Mouse (Mus musculus): Measurements from ENCODE around the gene Cps1.

Gene Cps1

DNA sequence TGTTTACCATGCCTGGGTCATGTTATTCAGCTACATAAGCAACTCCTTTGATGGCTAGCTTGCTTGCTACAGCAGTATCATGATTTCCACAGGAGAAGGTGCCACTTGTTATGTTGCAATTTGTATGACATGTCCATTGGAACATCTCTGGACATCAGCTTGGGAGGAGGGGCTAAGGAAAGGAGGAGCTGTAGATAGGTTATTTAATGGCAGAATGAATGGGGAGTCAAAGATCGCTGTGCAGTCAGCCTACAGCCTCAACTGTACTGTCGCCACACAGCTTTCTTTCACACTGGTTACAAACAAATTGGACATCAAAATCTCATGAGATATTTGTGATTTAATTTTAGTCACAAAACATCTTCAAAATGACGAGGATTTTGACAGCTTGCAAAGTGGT is at the start of gene Cps1:
Gene Cps1, plus strand, starts transcription at position 230 of the 400 bp plus-strand sequence.
- DNase-seq (ENCODE audit: low spot score in 2 of 2), result no peak

DNA sequence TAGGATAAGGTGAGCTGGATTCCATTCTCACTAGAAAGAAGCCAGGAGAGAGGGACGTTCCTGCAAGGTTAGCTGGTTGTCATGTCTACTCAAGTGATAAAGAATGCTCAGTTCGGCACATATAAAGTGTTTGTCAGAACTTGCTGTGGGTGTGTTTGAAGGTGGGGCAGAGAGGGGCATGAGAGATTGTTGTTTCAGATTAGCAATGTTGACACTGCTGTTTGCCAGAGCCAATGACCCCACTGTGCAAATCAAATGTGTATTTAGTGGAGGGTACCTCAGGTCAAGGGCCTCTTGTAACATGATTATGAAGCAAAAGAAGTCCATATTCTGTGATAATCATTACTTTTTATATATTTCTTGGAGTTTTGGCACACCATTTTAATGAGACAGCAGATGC is 45.1 kb upstream of the Cps1 start:
- DNase-seq (ENCODE audit: low spot score in 2 of 2), result no peak

DNA sequence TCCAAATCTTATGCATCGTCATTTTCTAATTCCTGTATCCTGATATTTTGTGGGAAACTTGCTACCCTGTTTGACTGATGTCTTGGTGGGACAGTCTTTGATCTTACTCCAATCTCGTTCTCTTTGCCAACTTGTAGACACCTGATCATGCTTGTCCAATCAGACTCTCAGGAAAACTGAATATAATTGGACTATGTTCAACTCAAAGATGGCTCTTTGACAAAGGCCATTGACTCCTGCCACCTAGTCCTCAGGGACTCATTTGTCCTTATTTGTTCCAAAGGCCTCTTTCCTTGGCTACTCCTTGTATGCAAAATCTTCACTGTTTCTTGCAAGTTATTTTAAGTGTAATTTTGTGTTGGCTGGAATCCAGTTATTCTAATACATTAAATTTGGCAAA is 44.2 kb upstream of the Cps1 start:
- DNase-seq (ENCODE audit: low spot score in 2 of 2), result no peak

DNA sequence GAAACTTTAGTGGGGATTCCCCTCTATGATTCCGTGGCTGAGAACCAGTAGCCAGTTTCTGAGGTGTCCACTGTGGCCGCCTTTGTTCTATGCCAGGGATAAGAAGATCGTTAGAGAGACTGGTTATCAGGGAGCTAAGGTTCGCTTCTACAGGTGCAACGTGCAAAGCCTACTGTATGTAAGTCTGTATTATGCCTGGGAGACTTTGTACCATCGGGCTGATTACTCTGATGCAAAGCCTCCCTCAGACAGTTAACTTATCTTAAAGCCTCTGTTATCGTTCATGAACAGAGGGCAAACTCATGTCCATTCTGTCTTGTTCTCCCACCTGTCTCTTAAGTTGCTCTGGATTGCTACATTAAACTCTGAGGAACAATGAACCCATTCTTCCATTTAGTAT is 43.7 kb upstream of the Cps1 start:
- no peak for DNase-seq (ENCODE audit: low spot score in 2 of 2)

DNA sequence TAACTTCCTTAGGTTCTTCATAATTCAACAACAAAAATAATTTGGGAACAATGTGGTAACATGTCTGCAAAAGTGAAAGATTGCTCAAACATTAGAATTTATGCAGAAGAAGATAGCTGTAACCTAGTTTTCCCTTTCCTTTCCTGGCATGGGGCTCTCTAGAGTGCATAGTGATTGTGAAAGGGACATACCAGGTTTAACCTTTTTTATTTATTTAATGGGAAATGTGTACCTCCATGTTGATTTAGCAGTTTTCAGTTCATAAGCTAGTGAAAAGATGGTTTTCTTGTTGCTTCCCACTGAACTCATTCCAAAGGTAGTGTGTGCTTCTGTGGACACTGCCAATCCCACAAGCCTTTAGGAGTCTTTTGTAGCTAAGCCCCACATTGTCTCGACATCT is 30.4 kb upstream of the Cps1 start:
- no peak for DNase-seq (ENCODE audit: low spot score in 2 of 2)

DNA sequence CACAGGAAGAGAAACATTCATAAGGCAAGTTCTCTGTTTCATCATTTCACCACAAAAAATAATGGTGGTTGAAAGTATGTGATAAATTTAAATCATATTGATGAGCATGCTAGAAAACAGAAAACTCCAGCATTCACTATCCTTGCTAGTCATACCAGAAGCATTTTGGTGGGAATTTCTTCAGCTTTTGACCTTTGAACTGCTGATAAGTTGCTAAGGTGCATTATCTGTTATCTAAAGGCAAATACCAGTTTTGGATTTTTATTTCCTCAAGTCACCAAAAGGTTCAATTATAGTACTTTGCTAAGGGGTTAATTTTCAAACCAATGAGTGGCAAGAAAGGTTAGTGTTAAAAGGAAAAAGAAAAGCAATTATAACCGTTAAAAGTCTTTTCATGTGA is 23.6 kb upstream of the Cps1 start:
- no peak for DNase-seq (ENCODE audit: low spot score in 2 of 2)

DNA sequence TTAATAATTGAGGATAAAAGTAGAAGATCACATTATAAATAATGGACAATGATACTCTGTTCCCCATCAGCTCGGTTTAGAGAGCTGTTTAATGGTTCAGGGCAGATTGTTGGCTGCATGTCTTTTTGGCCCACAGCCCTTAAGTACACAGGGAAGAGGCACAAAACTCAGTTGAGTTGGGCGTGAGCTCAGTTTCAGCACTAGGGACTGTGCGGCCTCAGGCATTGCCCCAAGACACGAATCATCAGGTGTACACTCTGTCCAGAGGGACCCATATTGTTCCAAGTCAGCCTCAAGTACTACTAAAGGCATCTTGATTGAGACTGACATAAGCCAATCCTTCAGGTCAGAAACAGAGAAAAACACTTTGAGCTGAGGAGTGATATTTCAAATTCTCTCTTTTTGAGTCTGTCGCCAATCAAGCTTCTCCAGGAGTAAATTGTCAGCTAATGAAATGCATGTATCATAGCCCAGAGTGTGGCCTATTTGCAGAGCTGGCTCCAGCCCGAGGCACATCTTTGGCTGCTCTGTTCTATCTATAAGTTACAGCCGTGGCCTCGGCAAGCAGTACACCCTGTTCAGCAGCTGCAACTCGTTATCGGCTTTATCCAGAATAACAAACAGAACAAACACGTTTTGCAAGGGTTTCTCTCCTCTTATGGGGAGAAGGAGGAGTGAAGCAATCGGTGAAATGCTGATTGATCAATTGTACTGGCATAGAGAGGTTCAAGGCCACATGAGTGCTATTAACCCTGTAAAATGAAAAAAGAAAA is 19.2 kb upstream of the Cps1 start:
- no peak for DNase-seq (ENCODE audit: low spot score in 2 of 2)

DNA sequence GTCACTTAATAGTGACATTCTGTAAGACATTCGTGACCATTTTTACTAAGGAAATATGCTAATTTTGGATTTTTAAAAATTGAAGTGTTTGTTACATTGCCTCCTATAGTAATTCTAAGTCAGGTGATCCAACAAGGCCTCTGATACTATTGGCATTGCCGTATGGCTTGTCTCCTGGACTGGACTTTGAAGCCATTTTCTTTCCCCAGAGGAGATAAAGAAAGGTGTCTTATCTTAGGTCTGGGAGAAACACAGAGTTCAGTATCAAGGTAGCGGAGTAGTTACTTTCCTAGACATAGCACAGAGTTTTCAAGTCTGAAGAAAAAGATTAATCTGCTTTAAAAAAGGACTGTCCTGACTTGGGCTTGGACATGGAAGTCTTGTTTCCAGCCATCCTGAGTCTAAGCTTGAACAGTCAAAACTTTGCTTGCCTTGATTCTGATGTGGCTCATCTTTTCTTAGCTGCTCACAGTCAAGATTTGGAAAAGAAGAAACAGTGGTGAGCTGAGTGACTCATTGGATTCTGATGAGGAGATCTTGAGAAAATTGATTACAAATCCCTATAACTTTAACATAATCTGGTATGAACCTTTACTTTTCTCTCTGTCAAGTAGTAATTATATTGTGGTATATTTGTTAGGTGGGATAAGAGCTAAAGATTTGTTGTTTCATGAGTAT is 11.1 kb upstream of the Cps1 start:
- DNase-seq (ENCODE audit: low spot score in 2 of 2), result no peak

DNA sequence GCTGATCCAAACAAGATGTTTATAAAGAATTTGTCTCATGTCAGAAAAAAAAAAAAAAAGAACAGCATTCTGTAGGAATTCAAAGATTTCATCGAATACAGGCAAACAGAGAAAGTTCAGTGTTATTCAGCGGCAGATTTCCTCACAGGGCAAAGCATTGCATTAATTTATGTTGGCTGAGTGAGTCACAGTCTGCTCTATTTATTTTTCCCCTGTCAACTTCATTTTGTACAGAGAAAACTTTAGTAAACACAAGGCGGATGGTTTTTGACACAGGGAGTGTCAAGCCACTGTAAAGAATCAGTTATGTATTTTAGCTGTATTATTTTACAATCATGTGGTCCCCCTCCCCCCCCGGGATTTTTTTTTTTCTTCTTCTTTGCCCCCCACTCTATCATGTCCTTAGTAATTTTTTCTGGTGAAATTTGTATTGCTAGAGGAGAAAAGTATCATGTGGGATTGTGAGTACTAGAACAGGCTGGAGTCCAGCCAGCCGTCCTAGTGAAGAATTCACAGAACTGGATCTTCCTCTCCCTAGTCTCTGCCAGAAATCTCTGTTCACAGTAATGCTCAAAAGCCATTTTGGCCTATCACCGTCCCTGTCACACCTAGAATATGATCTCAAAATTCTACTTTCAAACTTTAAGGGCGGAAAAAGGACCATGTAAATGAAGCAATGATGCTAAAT is 9.3 kb upstream of the Cps1 start:
- DNase-seq (ENCODE audit: low spot score in 2 of 2), result no peak

DNA sequence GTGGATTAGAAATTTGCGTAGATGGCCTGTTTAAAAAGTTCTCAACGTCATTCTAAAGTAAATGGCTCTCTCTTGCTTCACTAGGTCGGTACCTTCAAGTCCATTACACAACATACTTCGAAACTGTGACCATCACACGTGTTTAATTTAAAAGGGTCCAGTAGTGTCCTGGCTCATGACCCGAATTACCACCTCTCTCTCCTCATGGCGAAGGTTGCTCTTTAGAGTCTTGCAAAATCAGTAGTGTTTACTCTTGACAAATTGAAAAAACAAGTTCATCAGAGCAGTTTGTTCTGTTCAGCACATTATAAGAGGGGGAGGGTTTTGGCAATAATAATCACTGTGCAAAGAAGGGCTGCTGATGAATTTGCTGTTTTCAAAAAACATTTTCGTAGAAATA is 6.3 kb upstream of the Cps1 start:
- no peak for DNase-seq (ENCODE audit: low spot score in 2 of 2)

DNA sequence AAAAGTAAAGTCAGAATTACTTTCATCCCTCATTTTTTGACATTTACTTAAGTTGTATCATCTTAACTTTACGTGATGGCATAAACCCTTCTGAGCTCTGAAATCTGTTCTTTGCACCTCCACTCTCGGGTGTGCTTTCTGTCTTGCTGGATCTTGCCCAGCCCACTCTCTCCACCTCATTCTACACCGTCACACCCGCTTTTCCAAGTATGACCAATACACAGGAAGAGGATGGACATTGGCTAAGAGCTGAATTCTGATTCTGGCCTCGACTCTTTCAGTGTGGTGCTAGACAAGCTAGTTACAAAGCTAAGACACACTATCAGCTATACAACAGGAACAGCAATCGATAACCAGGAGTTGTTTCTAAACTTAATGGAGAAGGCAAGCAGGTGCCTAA is 5.0 kb upstream of the Cps1 start:
- DNase-seq (ENCODE audit: low spot score in 2 of 2), result no peak

DNA sequence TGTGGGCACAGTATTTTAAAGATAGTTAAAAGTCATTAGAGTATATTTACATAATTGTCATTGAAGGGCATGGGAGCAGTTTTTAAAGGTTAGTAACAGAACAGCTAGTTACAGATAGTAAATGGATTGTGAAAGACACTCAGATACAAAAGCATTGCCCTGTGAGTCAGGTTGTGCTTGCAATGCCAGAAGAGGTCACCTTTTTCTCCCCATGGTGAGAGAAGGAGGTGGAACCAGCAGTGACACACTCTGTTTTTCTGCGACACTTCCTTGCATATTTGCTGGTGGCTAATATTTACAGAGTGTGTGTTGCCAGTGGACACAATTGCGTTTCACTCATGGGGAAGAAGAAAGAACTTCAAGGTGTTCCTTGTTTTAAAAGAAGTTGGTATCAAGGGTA is 2.6 kb downstream of the Cps1 start:
- no peak for DNase-seq (ENCODE audit: low spot score in 2 of 2)

DNA sequence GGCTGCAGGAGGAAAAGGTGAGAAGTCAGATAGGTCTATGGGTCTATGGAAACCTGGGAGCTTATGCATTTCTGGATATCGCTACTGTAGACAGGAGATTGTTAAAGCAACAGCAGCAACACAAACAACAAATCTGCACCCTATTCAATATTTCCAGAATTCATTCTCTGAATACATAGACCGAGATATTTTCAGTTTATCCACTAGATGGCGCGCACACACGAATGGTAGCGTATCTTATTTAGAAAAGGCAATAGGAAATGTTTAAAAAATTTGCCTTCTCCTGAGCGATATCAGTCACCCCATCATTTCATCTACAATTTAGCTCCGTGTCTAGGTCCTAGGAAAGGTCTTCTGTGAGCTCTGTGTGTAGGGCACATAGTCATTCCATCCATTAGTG is 21.1 kb downstream of the Cps1 start:
- DNase-seq (ENCODE audit: low spot score in 2 of 2), result no peak

DNA sequence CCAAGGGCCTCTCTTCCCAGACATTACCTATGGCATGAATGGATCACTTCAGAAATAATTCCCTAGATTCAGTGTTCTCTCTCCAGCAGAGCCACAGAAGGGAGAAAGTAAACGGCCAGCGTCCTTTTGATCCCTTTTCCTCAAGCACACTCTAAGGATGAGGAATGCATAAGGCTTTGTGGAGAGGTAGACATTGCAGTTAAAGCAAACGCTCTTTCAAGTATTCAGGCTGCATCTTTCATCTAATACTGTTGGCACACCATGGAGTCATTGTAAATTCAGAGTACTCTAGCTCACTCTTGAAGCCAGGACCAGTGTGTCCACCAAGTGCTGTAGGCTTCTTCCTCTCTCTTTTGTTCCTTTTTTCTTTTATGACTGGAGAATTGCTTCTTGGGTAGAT is 28.4 kb downstream of the Cps1 start:
- no peak for DNase-seq (ENCODE audit: low spot score in 2 of 2)

DNA sequence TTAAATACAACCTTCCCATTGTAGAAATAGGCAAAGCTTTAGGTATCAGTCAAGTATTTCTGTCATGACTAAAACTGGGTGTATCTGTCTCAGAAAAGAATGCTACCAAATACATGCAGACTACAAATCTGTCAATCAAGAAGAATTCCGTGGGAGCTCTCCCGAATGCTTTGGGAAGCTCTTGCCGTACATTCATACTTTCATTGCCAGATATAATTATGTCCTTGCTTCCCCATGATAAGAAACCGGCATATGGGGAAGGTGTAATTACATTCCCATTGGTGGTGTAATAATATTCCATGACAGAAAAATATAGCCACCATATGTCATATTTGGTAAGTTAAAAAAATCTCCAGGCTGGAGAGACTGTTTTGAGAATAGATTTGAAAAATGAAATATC is 44.5 kb downstream of the Cps1 start:
- DNase-seq (ENCODE audit: low spot score in 2 of 2), result no peak

DNA sequence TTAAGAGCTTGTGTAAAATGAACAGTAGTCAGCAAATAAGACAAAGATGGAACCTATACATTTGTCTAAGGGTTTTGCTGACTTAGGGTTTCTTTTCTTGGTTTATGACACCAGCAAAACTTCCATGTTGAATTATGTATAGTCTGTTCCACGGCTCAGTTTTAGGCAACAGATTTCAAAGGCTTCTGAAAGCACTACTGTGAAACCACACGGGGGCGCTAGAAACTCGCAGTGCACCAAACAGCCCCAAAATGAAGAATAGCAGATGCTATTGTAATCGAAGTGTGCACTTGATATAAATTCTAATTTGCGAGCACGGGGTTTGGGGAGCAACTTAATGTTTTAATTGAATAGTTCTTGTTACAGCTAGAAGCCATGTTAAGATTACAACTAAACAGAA is 58.3 kb downstream of the Cps1 start:
- peak in 1 of 2 experiments; percentile 67 for DNase-seq (ENCODE audit: low spot score in 2 of 2)

DNA sequence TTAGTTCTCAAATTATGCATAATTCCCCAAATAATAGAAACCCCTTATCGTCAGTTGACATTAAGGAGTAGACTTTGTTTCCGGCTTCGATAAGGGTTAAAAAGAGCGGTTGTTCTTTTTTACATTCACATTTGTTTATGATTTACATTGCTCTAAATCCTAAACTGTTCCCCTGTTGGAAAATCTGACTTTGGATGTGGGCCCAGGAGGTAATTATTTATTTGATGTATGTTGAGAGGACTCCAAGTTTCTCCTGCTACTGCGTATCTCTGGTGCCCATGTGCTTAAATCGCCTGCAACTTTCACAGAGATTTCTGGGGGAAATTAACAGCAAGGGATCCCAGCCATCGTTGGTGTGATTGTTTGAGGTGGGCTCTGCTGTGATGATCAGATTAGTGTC is 59.4 kb downstream of the Cps1 start:
- DNase-seq (ENCODE audit: low spot score in 2 of 2), result no peak

DNA sequence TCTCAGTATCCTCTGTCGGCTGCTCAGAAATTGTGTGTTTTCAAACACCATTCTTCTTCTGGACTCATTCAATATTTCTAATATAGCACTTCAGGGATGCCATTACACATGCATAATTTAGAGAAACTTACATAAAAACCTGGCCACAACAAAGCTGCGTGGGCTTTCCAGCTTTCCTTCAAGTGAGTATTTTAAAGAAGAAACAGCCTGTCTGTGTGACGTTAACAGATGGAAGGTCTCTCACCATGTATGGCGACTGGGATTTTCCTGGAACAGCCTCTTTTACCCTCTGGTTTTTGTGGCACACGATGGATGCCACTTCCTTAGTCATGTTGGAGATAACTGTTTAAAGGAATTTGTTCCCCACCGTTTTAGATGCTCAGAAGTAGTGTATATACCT is 60.7 kb downstream of the Cps1 start:
- no peak for DNase-seq (ENCODE audit: low spot score in 2 of 2)

DNA sequence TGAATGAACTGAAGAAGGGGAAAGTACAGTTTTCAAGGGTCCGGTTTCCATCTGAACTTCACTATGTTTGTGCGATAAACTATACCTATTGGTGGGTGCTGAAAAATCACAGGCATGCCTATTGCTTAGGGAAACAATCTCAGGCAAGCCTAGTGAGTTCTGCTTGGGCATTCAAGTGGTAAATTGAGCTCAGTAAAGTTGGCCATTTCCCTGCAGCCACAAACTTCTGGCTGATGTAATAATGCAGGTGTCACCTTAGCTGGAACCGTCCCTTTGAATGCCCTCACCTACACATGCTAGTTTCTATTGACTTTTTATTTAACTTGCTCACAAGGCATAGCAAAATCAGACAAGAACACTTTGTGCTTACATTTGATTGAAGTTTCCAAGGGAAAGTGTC is 61.3 kb downstream of the Cps1 start:
- no peak for DNase-seq (ENCODE audit: low spot score in 2 of 2)

DNA sequence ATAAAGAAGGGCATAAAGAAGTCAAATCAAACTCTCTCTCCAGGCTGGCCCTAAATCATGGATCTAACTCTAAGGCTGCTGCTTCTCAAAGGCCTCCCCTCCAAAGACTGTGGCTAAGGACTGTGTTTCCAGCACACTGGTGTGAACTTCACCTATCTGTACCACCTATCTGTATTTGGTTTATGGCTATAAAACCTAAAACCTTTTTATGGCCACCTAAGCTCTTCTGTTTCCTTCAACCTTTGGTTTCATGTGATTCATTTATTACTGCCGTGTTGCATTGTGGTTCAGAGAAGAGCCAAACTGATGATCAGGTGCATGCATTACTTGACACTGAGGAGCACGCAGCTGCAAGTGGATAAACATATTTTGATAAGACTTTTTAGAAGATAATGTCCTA is 74.5 kb downstream of the Cps1 start:
- DNase-seq (ENCODE audit: low spot score in 2 of 2), result no peak

DNA sequence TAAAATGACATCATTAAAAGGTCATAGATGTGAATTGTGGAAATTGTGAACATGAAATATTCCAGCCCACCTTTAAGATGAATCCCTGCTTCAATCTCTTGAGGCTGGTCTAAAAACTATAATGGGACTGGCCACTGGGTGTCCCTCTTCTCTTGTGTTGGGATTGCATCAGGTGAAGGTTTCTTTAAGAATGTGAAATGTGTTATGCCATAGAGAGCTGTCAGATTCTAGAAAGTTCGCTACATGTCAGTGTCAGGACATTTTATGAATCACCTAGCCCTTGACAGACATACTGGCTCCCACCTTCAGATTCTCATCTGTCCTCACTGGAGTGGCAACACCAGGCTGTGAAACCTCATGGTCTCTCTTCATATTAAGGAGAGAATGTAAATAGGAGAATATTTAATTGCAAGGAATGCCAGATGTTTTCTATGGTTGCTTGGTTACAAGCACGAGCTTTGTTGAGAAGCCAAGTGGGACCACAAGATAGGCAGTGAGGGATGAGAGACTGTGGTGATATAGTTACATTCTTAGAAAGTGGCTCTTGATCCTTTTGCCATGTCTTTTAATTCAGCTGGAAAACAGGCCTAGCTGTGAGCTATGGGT is 95.6 kb downstream of the Cps1 start:
- DNase-seq (ENCODE audit: low spot score in 2 of 2), result no peak

DNA sequence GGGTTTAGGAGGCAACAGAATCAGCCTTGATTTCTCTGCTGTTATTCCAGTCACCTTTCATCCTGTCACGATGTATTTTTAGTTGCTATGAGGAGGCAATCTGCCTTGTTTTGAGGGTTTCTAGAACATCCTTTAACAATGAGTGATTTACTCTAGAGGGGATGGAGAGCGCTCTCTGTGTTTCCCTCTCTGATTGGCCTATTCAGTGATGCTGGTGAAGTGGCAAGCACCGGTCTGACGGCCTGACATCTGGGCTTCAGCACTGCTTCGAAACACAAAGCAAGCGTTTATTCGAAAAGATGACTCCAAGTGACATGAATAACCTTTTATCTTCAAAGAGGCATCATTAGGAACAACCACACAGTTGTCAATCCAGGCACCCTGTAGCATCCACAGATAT is 100.8 kb downstream of the Cps1 start:
- no peak for DNase-seq (ENCODE audit: low spot score in 2 of 2)

DNA sequence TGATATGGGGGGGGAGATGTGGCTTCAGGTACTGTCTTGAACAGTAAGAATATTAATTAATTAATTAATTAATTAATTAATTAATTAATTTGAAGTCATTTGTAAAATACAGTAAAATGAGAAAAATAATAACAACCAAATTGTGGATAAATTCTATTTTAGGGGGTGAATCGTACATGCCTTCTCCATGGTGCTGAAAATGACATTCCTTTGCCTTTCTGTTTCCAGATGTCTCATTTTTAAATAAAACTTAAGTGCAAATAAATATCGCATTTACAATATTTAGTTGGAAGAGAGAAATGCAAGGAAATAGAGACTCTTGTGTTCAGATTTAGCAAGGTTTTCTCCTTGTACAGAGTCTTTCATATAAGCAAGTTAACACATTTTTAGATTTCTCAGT is 112.0 kb downstream of the Cps1 start:
- DNase-seq (ENCODE audit: low spot score in 2 of 2), result no peak

Measured in urinary bladder, postnatal 4 days (tissue).